Mouse (Mus musculus) thymus, adult 2 months (tissue): ENCODE data around the gene Fat4. TPM values are rescaled to one million over a fixed set of nuclear protein-coding genes. Genes with fewer than 3 reads are reported as not detected.

ENCODE experiments used
- DNase-seq: peaks from one replicate; pipeline ENCODE4 v3.0.0; 2021
- H3K27ac ChIP-seq: fragments of 200-500 bp; 2 replicates; pipeline ENCODE4 v1.5.1; 2012; ENCODE audit warnings: low read length, control low read depth; ENCODE audit not compliant: control insufficient read depth, insufficient read depth
- H3K27me3 ChIP-seq: fragments of 200-500 bp; 2 replicates; pipeline ENCODE4 v1.6.1; 2012; ENCODE audit warnings: mild to moderate bottlenecking, low read length, moderate library complexity, mixed read lengths; ENCODE audit not compliant: control insufficient read depth, insufficient read depth
- H3K36me3 ChIP-seq: fragments of 200-500 bp; 2 replicates; pipeline ENCODE4 v1.6.1; 2012; ENCODE audit warnings: mild to moderate bottlenecking, low read length, moderate library complexity; ENCODE audit not compliant: control insufficient read depth, insufficient read depth
- H3K4me1 ChIP-seq: fragments of 200-500 bp; replicated peaks from 2 replicates; pipeline ENCODE4 v1.6.1; 2012; ENCODE audit warnings: low read length; ENCODE audit not compliant: control insufficient read depth, insufficient read depth
- H3K4me3 ChIP-seq: fragments of 200-500 bp; 2 replicates; pipeline ENCODE4 v1.5.1; 2012; ENCODE audit warnings: mild to moderate bottlenecking, low read length, control low read depth, moderate library complexity; ENCODE audit not compliant: control insufficient read depth, insufficient read depth
- CTCF ChIP-seq: fragments of 200-500 bp; IDR thresholded peaks from 2 replicates; pipeline ENCODE4 v1.5.1; 2012; ENCODE audit warnings: mild to moderate bottlenecking, control low read depth, low read length, moderate library complexity, borderline replicate concordance; ENCODE audit not compliant: control insufficient read depth, poor library complexity, insufficient read depth; ENCODE audit errors: extremely low read depth
- POLR2A ChIP-seq: fragments of 200-500 bp; IDR thresholded peaks from 2 replicates; pipeline ENCODE4 v1.6.1; 2012; ENCODE audit warnings: mild to moderate bottlenecking, low read length, control low read depth, moderate library complexity; ENCODE audit not compliant: control insufficient read depth, poor library complexity, insufficient read depth; ENCODE audit errors: extremely low read depth
- WGBS: fragments of 180-500 bp; shearing (Covaris S2); methylation state at CpG from one replicate; pipeline ENCODE4 v1.1.7; 2018; 5-methylcytosine and 5-hydroxymethylcytosine counted together
- polyA plus RNA-seq: library from polyadenylated mRNA; depleted of rRNA; stranded (reverse); fragments of >200 nt; gene quantifications from 2 replicates; pipeline ENCODE4 v1.2.3, GENCODE M21; 2012

The Fat4 gene
- polyA plus RNA-seq, 1 experiment: 1.1 TPM

DNA sequence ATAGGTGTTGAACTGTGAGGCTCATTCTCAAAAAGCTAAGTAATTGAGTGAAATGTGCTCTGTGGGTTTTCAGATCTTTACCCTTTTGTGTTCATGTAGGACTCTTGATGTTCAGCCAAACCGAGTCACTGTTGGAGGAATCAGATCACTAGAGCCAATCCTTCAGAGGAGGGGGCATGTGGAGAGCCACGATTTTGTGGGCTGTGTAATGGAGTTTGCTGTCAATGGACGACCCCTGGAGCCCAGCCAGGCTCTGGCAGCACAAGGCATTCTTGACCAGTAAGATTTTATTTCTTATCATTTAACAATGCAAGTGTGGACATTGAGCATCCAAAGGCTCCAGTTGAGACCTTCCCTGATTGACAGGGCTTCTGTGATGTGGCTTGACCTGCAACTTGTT, 113.3 kb downstream of the Fat4 start:
- no peaks in the 10 kb centered on the region for H3K36me3 ChIP-seq
- no peaks in the 10 kb centered on the region for H3K4me1 ChIP-seq
- no peak for DNase-seq
- WGBS: 83% methylated on average over 3 of the region's 3 CpGs
- no peak for TF ChIP-seq POLR2A
- TF ChIP-seq CTCF: no peak
- no peak overlapping the region for H3K4me3 ChIP-seq
- H3K27ac ChIP-seq: no peak overlapping the region
- H3K27me3 ChIP-seq: no peaks in the 10 kb centered on the region

DNA sequence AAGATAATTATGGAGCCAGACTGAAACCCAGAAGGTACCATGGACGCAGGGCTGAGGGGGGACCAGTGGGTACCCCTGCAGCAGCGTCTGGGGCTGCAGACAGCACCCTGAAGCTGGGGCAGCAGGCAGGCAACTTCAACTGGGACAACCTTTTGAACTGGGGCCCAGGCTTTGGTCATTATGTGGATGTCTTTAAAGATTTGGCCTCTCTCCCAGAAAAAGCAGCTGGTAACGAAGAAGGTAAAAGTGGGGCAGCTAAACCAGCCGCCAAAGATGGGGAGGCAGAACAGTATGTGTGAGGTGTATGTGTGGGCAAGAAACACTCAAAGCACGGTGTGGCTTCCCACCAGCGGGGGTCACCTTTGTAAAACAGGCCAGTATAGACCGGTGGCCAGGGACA, 123.8 kb downstream of the Fat4 start:
- no peak for DNase-seq
- Histone ChIP-seq H3K4me1 (no peaks in the 10 kb centered on the region), H3K27ac (no peak overlapping the region), H3K36me3 (no peaks in the 10 kb centered on the region), H3K27me3 (no peaks in the 10 kb centered on the region), H3K4me3 (no peak overlapping the region)
- TF ChIP-seq POLR2A (no peak), CTCF (no peak)
- 86% methylated on average over 7 of the region's 7 CpGs for WGBS

- TF ChIP-seq CTCF (no peak), POLR2A (no peak)
- no peak for DNase-seq
- WGBS: 61% methylated on average over 1 of the region's 1 CpGs
- no peaks in the 10 kb centered on the region for H3K36me3 ChIP-seq
- no peak overlapping the region for H3K4me3 ChIP-seq
- H3K4me1 ChIP-seq: no peaks in the 10 kb centered on the region
- H3K27me3 ChIP-seq: no peaks in the 10 kb centered on the region
- no peak overlapping the region for H3K27ac ChIP-seq
Measured at GRCm38 (mm10) chr3:39017633-39018032, 130.9 kb downstream of the Fat4 start.

DNA sequence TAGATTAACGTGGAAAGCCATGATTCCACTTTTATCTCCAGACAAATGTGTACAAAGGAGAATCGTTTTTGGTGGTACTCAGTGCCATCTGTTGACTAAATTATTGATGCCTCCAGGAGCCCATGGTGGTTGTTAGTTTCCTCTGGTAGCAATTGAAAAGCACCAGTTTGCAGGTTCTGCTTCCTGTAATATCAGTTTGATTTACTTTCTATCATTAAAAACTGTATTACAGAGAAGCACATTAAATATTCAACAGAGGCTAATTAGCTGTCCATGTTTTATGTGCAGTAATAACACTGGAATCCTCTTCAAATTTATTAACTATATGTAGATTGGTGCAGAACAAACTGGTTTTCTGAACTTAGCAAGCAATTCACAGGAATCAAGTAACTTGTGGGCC, 149.4 kb downstream of the Fat4 start:
- no peak overlapping the region for H3K27ac ChIP-seq
- no peak for DNase-seq
- H3K4me3 ChIP-seq: no peak overlapping the region
- no peaks in the 10 kb centered on the region for H3K36me3 ChIP-seq
- H3K27me3 ChIP-seq: no peaks in the 10 kb centered on the region
- WGBS: 70% methylated on average over 2 of the region's 2 CpGs
- H3K4me1 ChIP-seq: no peaks in the 10 kb centered on the region
- no peak for TF ChIP-seq POLR2A
- TF ChIP-seq CTCF: no peak

DNA sequence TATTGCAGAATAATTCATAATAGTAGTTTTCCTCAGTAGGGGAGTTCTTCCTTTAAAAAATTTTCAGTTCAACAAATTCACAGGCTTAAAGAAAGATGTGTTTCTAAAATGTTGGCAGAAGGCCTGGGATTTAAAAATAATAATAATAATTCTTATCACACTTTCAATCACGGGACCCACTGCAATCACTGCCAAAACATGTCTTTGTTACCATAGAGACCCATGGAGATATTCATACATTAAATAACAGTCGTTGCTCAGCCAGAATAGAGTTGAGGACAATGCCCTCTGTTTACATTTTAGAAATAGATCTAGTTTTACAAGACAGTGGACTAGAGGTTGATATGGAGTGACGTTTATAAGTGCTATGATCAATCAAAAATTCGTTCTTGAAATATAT, 159.7 kb downstream of the Fat4 start:
- TF ChIP-seq CTCF (no peak), POLR2A (no peak)
- WGBS: 74% methylated on average over 4 of the region's 4 CpGs

DNA sequence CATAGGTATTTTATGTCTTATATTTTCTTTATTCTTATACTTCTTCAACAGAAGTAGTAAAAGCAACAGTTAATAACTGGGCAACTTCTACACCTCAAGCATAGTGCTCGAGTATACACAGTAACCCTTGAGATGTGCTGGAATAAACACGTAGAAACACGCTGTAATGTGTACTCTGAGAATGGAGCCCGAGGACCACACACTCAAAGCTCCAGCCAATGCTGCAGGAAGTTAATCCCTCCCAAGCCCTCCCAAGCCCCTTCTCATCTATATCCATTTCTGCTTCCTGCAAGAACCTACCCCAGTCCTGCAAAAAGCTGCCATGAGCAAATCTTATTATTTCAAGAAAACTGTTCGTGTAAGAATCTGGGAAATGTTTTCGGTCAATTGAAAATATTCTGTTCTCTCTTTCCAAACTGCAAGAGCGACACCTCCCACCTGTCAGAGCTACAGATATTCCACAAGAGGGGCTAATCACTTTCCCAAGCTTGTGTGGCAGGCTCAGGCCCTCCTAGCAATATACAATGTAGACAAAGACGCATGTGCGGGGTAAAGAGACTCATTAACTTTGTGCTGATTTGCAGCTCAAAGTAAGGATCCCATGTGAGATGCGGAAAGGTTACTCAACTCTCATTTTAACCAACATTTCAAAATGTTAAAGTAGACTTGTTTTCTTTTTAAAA, 161.0 kb downstream of the Fat4 start:
- H3K4me3 ChIP-seq: no peak overlapping the region
- H3K36me3 ChIP-seq: no peaks in the 10 kb centered on the region
- no peak for DNase-seq
- 91% methylated on average over 10 of the region's 10 CpGs for WGBS
- H3K27ac ChIP-seq: no peak overlapping the region
- no peaks in the 10 kb centered on the region for H3K4me1 ChIP-seq
- TF ChIP-seq POLR2A (no peak), CTCF (no peak)
- no peaks in the 10 kb centered on the region for H3K27me3 ChIP-seq

More for the DNA sequence above, 159.7 kb downstream of the Fat4 start:
- DNase-seq: no peak
- Histone ChIP-seq H3K36me3 (no peaks in the 10 kb centered on the region), H3K4me1 (no peaks in the 10 kb centered on the region), H3K27me3 (no peaks in the 10 kb centered on the region), H3K4me3 (no peak overlapping the region), H3K27ac (no peak overlapping the region)

- Histone ChIP-seq H3K4me3 (no peak overlapping the region), H3K27me3 (no peaks in the 10 kb centered on the region), H3K4me1 (no peaks in the 10 kb centered on the region), H3K36me3 (no peaks in the 10 kb centered on the region), H3K27ac (no peak overlapping the region)
- 92% methylated on average over 5 of the region's 5 CpGs for WGBS
- no peak for DNase-seq
- no peak for TF ChIP-seq CTCF
- TF ChIP-seq POLR2A: no peak
Measured at GRCm38 (mm10) chr3:39048304-39048667, 161.5 kb downstream of the Fat4 start.
